Mouse (Mus musculus) monocyte, adult 59 days (primary cell): ENCODE results near the gene Plek2. TPM values are rescaled to one million over a fixed set of nuclear protein-coding genes. Genes with fewer than 3 reads are reported as not detected.

Experiments used
- total RNA-seq, 2 experiments: library from RNA; stranded (reverse); gene quantifications; one replicate each; pipeline ENCODE4 v1.2.4; 2023

Plek2 gene
- not detected for total RNA-seq

DNA sequence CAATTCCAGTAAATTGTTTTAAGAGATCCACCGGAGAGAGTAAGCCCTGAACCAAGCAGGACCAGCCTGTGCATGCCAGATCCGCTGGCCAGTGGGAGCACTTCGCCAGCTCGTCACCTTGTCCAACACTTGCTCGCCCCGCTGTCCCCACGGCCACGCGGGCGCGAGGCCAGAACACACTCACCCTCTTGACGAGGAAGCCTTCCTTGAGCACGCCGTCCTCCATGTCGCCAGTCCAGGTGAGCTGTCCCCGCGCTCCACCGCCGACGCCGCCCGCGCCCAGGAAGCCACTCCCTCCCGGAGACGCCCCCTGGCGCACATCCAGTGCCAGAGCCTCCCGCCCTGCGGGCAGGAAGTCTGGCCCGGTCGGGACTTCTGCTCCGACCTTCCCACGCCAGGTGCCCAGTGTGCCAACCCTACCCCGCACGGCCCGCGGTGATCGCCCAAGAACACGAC, at the start of gene Plek2:
Plek2 (minus strand) TSS at position 258 of the 456 bp plus-strand sequence.

GRCm38 (mm10) chr12:78861496-78862253, 45.1 kb downstream of the Plek2 start, which contains the start of the genes Atp6v1d and Eif2s1:
Gene Atp6v1d (minus strand): TSS chr12:78861638.
Gene Eif2s1 (plus strand): TSS chr12:78861819.

Other genes starting within 250 kb of the Plek2 start
- not detected for gene Fam71d, start 215.4 kb downstream of the Plek2 start, total RNA-seq
- 1 to 10 TPM; 5.9 TPM for gene Mpp5, start 158.1 kb downstream of the Plek2 start, total RNA-seq
- 10 to 100 TPM; 53.7 to 60.7 TPM for gene Atp6v1d, start 45.3 kb downstream of the Plek2 start, total RNA-seq
- gene Eif2s1, start 45.1 kb downstream of the Plek2 start, total RNA-seq = 10 to 100 TPM; 33.4 to 44.0 TPM
- gene Tmem229b, start 100.7 kb upstream of the Plek2 start, total RNA-seq = 10 to 100 TPM; 37.1 to 40.2 TPM
- 1 to 10 TPM in 1 of 2 experiments, under 1 TPM in 1; 0.76 to 1.1 TPM for gene Plekhh1, start 122.2 kb upstream of the Plek2 start, total RNA-seq
- gene Pigh, start 182.7 kb upstream of the Plek2 start, total RNA-seq = 1 to 10 TPM; 6.0 to 7.2 TPM
- 1 to 10 TPM; 1.4 to 2.0 TPM for gene Arg2, start 223.8 kb upstream of the Plek2 start, total RNA-seq